Mouse (Mus musculus) megakaryocyte, embryonic 14.5 days (primary cell): ENCODE data around the gene Nr1i2.

ENCODE experiments used
- FLI1 ChIP-seq: IDR thresholded peaks from 2 replicates; pipeline ENCODE4 v1.6.1; 2012; ENCODE audit warnings: low read length, inconsistent platforms, mixed read lengths
- GATA1 ChIP-seq: IDR thresholded peaks from 3 replicates; pipeline ENCODE4 v1.6.1; 2012; ENCODE audit warnings: mixed read lengths, low read length, inconsistent platforms, borderline replicate concordance

DNA sequence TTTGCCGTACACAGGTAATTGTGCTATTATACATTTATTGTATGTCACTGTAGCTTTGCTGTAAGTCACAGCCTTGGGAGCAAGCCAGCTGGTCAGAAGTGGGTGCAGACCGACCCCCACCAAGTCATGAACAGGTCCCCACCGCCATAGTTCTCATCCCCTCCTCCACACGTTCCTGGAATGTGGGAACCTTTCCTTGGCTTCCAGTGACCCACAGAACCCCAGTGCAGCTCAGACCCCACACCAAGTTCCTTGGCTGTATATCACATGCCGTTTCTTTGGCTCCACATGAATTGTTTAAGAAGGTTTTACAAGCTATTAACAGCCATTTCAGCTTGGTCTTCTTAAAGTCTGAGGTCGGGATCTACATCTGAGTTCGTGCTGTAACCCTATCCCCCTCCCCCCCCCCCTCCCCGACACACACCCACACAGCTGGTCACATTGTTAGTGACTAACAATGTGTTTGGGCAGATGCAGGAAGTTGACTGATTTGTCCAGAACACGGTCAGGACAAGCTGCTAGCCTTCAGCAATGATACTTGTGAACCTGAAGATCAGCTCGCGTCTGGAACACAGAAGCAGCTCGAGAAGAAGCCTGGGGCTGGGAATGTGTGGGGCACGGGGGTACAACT lies 46.2 kb downstream of the Nr1i2 start:
- no peak for TF ChIP-seq GATA1
- no peak for TF ChIP-seq FLI1
